Mouse (Mus musculus): Measurements from ENCODE around the gene Scn1b. TPM values are rescaled to one million over a fixed set of nuclear protein-coding genes. Genes with fewer than 3 reads are reported as not detected.

The Scn1b gene
- total RNA-seq (2021), result 100 to 1,000 TPM; 430 to 445 TPM
- long read RNA-seq, experiment 1, transcript Scn1b-201 (6 exons, 1,573 nt), result major isoform, 240 of 346 reads
- long read RNA-seq, experiment 1, transcript Scn1b-203 (5 exons, 1,501 nt), result minor isoform, 84 of 346 reads
- long read RNA-seq, experiment 1, partial matches to known transcripts, result 15 of 346 reads
- long read RNA-seq, experiment 1, other reads (novel, unspliced or antisense), result 7 of 346 reads
- long read RNA-seq, experiment 2, transcript Scn1b-203 (5 exons, 1,501 nt), result minor isoform, 73 of 432 reads
- long read RNA-seq, experiment 2, transcript Scn1b-201 (6 exons, 1,573 nt), result major isoform, 327 of 432 reads
- long read RNA-seq, experiment 2, partial matches to known transcripts, result 20 of 432 reads
- long read RNA-seq, experiment 2, other reads (novel, unspliced or antisense), result 12 of 432 reads

DNA sequence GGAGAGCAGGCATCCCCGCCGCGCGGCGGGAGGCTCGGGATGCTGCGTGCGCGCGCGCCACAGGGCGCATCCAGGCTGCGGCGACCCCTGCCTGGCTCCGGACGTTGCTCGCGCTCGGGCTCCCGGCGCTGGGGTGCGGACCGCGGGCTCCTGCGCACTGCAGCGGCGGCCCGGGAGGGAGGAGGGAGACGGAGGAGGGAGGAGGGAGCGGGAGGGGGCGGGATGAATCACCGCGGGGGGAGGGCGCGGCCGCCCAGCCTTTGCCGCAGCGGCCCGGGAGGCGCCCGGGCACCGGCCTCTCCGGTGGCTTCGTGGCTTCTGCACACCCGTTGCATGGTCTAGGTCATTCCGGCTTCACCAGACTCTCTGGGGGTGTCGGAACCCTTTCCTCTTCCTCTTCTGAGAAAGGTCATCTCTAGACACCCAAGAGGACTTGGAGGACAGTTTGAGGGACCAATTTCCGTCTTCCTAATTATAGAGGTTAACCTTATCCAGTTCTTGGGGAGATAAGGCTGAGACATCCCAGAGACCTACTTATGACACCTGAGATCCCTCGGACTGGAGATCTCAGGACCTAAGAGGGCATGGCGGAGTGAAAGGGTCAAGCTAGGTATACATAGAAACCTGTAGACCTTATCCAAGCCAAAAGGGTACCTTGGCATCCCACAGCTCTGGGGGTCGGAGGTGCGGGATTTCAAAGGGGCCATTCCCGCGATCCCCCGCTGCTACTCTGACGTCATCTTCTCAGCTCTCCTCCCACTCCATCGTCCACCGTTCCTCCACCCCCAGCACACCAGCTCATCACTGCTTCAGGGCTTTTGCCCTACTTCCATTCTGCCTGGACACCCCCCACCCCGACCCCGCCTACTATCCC lies at the start of gene Scn1b:
Gene Scn1b (minus strand): TSS at position 153 of the 874 bp plus-strand sequence.
- peak in 1 of 2 experiments; percentile 57 for DNase-seq (ENCODE audit: low spot score in 2 of 2)

DNA sequence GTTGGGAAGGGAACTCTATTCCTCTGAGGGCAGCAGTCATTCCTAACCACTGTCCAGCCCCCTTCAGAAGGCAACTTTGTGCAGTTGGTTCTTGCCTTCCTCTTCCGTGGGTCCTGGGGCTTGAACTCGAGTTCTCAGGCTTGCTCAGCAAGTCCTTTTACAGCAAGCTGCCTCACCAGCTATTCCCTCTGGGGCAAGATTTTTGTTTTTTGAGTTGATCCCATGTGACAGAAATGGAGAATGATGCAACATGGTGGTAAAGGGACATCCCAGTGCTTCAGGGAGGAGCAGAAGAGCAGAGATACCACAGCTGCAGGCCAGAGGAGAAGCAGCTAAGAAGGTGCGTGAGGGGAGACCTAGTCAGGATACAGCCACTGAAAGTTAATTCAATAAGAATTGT lies 48.3 kb upstream of the Scn1b start:
- DNase-seq (ENCODE audit: low spot score in 2 of 2), result no peak

DNA sequence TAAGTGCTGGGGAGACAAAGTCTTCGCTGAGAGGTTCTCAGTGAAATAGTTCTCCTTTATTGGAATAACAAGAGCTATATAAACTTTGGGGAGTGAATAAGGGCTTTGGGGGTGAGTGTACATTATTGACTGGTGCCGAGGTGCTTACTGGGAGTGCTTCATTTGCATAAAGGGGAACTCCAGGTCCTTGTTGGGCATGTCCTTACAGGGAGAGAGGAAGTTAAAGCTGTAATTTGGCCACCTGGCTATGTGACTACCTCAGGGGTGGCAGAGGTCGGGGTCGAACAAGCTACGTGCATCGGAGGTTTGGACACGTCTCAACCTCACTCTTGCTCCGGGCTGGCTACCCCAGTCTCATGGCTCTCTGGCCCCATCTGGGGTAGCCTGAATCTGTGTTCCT lies 47.7 kb upstream of the Scn1b start:
- DNase-seq (ENCODE audit: low spot score in 2 of 2), result no peak

DNA sequence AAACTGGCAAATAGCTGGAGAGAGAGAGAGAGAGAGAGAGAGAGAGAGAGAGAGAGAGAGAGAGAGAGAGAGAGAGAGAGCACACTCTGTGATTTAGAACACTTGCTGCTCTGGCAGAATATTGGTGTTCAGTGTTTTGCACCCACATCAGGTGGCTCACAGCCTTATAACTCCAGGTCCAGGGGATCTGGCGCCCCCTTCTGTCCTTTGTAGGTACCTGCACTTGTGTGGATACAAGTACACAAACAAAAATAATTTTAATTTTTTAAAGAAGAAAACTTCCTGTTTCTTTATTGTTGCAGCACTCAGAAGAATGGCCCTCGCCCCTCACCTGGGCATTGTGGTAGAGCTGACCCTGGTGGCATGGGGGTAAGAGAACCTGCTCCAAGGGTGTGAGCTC lies 45.4 kb upstream of the Scn1b start:
- DNase-seq (ENCODE audit: low spot score in 2 of 2), result no peak

DNA sequence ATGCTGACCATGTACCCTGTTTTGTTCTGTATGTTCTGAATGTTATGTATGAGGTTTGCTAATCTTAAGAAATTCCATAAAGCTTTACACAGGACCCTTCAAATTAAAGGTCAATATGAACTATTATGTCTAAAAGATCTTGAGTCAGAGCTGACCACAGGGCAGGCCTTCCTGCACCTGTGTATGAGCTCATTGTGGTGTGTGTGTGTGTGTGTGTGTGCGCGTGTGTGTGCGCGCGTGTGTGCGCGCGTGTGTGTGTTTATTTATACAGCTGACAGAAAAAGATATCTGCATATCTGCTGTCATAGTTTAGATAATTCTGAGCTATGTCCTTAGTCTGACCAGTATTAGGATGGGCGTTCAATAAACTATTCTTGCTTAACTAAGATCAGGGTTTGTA lies 43.7 kb upstream of the Scn1b start:
- no peak for DNase-seq (ENCODE audit: low spot score in 2 of 2)

DNA sequence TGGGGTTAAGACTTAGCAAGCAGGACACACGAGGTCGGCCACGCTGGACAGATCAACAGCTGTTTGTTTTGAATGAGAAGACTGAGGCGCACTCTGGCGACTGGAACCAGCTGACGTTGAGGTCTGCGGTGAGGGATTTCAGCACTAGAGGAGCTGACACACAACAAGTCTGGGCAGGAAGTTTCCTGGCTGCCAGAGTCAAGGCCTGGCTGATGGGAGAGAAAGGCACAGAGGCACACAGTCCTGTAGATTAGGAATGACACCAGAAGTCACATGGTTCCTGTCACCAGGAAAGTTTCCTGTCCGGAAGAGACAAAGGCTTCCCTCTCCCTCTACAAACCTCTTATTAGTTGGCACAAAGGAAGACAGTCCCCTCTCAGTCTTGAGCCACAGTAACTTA lies 41.6 kb upstream of the Scn1b start:
- no peak for DNase-seq (ENCODE audit: low spot score in 2 of 2)

DNA sequence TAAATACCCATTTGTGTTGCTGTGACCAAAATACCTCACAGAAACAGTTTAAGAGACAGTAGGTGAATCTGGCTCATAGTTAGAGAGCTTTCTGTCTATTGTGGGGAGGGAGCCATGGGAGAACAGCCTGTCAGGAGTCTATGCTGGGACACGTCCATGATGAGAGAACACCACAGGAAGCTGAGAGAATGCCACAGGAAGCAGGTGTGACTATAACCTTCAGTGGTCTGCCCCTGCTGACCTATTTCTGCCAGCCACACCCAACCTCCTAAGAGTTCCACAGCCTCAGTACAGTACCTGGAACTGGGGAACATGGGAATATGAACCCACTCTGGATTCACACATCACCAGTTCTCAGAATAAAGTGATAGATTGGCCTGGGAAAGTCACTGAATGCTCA lies 37.9 kb upstream of the Scn1b start:
- no peak for DNase-seq (ENCODE audit: low spot score in 2 of 2)

DNA sequence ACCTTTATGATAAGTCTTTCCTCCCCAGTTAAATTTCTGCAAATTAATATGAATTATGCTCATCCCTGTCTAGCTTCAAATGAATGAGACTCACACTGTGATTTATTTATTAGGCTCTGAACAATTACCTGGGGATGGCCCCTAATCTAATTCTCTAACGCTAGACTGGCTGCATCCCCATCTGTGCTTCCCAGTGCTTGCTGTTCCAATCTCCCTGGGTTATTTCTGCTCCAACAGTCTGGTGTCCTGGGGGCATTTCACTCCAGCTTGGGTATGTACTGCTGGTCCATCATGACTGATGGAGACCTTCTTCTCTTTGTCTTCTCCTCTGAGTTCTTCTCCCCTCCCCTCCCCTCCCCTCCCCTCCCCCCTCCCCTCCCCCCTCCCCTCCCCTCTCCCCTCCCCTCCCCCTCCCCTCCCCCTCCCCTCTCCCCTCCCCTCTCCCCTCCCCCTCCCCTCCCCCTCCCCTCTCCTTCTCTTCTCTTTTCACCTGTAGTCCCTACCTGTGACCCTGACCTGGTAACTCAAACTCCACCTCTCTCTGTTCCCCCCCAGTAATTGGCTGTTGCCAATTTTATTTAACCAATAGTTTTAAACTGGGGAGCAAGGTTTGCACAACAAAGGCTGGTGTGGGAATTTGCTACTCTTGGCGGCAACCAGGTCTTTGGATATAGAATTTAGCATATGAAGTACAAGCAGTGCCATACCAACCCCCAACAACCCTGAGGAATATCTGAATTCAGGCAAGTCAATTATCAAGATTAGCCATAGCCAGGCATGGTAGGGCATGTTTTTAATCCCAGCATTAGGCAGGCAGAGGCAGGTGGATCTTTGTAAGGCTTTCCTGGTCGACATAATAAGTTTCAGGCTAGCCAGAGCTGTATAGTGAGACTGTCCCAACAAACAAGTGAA lies 37.1 kb upstream of the Scn1b start:
- DNase-seq (ENCODE audit: low spot score in 2 of 2), result no peak

DNA sequence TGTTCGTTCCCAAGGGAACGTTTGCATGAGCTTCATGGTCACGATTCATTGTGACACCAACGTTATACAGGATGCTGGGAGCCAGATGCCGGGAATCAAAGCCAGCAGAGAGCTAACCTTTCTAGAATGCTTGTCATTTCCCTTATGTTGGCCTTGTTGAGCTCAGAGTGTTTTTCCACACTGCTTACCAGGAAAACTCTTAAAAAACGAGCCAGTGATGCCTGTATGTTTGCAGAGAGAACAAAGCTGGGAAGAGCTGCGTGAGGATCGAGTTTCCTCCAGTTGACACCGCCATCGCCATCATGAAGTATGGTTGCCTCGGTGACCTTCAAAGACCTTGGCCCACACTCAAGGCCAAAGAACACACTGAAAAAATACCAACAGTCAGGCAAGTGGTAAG lies 35.5 kb upstream of the Scn1b start:
- DNase-seq (ENCODE audit: low spot score in 2 of 2), result no peak

DNA sequence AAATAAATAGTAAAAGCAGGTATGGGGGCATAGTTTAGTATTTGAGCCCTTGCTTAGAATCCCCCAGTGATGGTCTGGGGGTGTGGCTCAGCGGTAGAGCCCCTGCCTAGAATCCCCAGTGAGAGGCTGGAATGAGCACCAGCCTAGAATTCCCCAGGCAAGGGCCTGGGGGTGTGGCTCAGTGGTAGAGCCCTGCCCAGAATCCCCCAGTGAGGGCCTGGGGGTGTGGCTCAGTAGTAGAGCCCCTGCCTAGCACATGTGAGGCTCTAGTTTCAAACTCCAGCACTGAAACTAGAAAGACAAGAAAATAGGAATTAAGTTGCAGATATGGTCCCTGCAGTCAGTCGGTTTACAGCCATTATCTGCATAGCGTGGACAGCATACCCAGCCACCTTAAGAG lies 35.0 kb upstream of the Scn1b start:
- DNase-seq (ENCODE audit: low spot score in 2 of 2), result no peak

DNA sequence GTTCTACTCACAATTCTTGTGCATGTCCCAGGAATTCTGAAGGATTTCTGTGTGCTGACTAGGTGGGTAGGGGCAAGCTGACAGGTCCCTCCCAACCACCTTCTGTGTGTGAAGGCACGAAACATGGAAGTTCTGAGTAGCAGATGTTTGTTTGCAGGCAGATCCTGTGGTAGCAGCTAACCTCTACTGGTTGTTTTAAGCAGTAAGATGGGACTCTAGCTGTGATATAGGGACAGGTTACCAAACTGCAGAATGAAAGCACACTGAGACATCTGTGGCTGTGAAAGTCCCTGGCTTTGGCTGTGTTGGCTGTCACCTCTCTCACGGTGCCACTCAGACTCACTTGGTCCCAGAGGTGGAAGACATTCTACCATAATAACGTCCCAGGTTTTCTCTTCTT lies 34.4 kb upstream of the Scn1b start:
- DNase-seq (ENCODE audit: low spot score in 2 of 2), result no peak

DNA sequence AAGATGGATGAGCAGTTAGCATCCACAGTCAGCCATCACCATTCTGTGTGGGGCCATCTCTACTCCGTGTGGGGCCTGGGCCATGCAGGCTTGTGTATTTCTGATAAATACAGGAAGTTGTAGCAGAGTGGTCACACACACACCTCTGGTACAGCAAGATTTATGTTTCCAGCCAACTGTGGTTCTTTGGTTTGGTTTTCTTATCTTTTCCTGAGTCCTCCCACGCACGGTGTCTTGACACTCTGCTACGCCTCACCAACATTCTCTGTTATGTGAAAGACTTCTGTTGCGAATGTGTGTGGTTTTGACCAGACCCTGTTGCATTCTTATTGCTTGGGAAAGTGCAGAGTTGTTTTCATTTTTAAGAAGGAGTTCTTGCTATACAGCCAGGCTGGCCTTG lies 34.0 kb upstream of the Scn1b start:
- no peak for DNase-seq (ENCODE audit: low spot score in 2 of 2)

DNA sequence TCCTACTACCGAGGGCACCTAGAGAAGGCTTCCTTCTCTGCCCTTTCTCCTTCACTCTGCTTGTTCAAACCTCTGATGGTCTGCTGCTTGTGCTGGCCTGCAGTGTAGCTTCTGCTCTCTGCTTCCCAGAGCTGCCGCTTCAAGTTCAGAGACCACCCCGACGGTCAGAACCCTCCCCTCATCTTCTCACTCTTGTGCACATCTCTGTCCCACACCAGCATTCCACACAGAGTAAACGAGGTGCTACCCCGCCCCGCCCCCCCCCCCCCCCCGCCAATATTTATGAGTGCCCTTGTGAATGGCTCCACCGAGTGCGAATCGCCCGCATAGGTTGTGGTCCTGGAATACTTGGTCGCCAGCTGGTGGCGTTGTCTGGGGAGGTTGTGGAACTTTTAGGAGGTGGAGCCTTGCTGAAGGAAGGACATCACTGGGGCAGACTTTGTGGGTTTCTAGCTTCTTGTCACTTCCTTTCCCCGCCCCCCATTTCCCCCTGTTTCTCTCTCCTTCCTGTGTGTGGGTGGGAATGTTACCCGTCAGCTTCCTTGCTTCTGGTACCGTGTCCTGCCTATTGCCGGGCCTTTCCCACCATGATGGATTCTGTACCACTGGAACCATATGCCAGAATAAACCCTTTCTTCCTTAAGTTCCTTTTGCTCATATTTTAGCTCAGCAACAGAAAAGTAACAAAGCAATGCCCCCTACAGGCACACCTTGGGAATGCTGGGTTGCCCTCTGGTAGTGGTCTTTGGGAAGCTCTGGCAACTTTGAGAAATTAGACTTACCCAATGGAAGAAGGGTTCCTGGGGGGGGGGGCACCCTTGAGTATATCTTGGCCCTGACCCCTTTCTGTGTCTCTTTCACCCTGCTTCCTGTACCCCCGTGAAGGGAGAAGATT lies 29.5 kb upstream of the Scn1b start:
- DNase-seq (ENCODE audit: low spot score in 2 of 2), result no peak

DNA sequence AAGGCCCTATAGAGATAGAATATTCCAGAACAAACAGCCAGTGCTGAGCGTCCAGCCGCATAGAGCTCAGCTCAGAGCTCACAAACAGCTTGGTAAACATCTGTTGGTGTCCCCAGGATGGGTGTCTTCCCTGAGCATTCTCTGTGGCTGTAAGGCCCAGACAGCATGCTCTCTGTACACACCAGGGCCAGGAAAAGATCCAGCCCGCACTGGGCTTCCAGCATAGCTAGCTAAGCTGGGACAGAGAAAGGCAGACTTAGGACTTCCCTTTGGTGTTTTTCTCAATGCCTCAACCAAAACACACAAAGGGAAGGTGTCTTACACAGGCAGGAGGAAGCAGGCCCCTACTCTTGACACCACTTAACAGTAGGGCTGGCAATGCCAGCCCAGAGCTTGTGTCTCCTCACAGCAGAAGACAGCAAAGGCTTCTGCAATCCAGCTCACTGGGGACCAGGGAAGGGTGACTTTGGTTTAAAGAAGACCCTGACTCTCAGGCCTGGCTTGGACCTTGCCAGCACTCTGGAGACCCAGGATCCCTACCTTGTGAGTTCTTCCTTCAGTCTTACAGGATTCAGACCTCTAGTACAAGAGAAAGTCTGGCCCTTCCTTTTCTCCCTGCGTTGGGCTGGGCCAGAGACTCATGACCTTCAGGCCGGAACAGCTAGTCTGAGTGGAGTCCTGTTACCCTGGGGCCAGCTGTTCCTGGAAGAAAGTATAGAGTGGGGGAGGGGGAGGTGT lies 28.7 kb upstream of the Scn1b start, which contains the start of gene Gramd1a:
Gene Gramd1a (minus strand): TSS at position 601 of the 738 bp plus-strand sequence.
- no peak for DNase-seq (ENCODE audit: low spot score in 2 of 2)

DNA sequence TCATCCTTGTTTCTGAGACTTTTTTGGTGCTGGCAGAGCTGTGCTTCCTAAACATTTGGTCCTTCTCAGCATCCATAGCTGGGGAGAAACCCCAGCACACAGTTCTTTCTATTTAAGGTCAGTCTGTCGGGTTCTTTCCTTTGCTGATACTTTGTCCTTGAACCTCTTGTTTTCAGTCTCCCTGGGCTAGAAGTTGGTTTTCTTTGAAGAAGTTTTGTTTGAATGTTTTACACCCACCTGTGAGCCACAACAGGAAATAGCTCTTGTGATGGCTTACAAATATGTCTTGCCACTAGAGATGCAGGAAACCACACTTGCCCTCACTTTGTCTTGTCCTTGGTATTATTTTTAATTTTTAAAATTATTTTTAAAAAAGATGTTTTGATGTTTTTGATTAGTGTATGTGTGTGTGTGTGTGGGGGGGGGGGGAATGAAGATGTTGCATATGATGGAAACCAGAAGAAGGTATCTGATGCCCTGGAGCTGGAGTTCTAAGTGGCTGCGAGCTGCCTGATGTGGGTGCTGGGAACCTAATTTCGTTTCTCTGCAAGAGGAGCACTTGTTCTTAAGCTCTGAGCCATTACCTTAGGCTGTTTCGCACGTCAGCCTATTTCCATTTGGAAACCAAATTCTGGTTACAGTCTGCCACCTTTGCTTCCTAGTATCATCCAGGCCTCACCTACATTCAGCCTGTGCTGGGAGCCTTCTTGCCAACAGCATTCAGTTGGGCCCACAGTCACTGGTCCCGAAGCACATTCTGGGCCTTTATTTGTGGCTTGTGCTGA lies 26.9 kb upstream of the Scn1b start:
- DNase-seq (ENCODE audit: low spot score in 2 of 2), result no peak

DNA sequence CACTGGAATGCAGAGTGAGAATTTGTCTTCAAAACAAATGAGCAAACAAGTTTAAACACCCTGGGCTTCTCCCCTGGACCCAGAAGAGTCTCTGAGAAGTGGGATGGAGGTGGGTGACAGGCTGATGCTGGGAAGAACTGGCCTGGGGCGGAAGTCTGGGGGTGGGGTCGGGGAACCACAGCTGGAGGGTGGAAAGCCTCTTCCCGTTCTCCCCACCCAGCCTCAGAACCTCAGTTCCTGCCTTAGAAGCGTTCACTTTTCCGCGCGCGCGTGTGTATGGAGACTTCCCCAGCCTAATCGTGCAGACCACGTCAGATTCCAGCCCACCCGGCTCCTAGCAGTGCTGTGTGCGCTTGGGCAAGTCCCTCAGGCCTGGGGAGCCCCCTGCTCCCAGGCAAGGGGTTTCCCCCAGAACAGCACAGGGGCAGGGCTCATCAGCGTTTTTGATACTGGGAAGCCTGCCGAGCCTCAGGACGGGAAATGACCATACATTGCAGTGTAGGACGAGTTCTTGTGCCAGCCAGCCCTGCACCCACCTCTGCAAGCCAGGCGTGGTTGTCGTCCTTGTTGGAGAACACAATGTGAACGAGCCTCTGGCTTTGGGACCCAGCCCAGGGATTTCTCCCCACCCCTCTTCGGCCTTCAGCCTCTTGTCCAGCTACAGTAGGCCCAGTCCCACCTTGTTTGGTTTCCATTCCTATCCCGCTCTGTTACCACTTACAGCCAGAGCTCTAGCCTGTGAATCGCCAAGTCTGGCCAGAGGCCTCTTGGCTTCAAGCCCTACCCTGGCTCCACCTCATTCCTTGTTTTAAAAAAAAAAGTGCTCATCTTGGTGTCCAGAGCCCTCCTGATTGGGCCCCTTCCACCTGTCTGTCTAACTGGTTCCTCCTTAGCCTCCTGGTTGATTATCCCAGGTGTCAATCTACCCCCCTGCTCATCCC lies 24.8 kb upstream of the Scn1b start:
- peak; percentile 41 to 57 for DNase-seq (ENCODE audit: low spot score in 2 of 2)

DNA sequence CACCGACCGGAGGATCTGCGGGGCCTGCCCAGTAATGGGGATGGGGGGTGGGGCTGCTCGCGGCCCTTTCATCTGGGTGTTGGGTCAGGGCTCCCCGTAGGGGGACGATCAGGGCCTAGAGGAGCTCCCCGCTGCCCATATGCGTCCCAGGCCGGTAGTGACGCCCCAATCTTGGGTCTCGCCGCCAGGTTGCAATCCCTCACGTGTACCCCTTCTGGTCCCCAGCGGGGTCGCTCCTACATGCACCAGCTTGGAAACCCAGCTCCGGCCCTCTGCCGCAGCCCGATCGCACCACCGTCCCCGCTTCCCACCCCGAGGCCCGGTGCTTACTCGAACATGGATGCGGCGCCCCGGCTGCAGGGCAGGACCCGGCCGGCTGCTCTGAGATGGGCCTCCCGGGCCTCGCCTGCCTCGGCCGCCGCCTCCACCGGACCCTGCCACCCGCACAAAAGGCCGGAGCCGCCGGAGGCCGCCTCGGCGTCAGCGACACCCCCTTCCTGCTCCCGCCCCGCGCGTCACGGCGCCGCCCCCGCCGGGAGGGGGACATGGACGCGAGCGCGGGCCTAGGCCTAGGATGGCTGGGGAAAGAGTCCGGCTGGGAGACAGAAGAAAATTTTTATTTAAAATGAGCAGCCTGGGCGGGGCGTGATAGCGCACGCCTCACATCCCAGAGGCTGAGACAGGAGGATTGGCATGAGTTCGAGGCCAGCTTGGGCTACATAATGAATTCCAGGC lies 23.9 kb upstream of the Scn1b start:
- DNase-seq (ENCODE audit: low spot score in 2 of 2), result peak; percentile 83 to 90
